ENCODE assay signal across 8 mouse cellular contexts in the genomic region with DNA sequence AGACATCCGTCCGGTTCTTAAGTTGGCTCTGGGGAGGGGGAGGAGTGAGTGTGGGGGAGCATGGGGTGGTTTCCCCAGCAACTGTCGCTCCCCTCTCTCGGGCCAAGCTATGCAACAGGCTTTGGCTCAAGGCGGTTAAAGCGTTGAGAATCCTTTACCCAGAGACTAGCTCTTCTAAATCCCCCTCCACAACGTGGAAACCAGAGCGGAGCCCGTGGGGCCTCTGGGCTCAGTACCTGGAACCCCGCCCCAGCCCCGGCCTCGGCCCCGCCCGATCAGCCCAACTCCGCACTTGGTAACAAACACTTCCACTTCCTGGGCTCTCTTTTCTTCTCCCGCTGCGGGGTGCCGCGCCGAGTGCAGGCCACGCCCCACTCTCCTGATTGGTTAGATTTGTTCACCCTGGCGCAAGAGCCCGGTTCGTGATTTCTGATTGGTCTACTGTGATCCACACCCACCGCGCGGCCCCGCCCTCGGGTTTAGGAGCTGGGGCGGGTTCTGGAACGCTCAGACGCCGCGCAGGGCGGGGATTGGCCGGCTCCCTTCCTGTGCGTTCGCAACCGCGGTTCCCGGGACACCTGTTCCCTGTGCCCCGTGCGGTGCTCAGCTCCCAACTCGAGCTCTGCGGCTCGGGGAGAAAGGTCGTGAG. TPM values are rescaled to one million over a fixed set of nuclear protein-coding genes. Genes with fewer than 3 reads are reported as not detected.
DNase-seq lines count a peak whose midpoint lies in the region; ATAC-seq lines count a peak whose summit lies in the region.

Slc9a3r1 (plus strand) TSS at position 510 of the 649 bp plus-strand sequence.

- H3K4me2 ChIP-seq in hindbrain, embryonic 12.5 days (replicated peaks) = peak within 1 kb of the TSS; percentile 61

- peak; percentile 93 for ATAC-seq in hindbrain, embryonic 12.5 days (ENCODE audit: low FRiP score)

- H3K4me1 ChIP-seq in hindbrain, embryonic 12.5 days = peaks cover 30% of the 10 kb centered on the region

- peaks cover 58% of the 10 kb centered on the region for H3K27me3 ChIP-seq in hindbrain, embryonic 12.5 days

- peak; percentile 98 for DNase-seq in NIH3T3 (ENCODE audit: low read depth)
- peak; percentile 98 for DNase-seq in cerebellum, postnatal 10 days
- DNase-seq in frontal cortex, postnatal 10 days (ENCODE audit: low spot score in 2 of 2) = peak; percentile 91 to 92
- DNase-seq in layer of hippocampus, postnatal 14 days (ENCODE audit: low spot score in 2 of 2) = peak; percentile 92 to 96
- DNase-seq in lung, postnatal 14 days = peak; percentile 98
- DNase-seq in retina, adult 2 months (ENCODE audit: low read depth, low spot score) = peak; percentile 80
- DNase-seq in thymus, postnatal 36 days = peak; percentile 100

- no peaks in the 10 kb centered on the region for H3K36me3 ChIP-seq in hindbrain, embryonic 12.5 days

- under 1% methylated on average over 47 of the region's 47 CpGs for WGBS in hindbrain, embryonic 12.5 days

- no peak within 1 kb of the TSS for H3K27ac ChIP-seq in hindbrain, embryonic 12.5 days

- H3K9me3 ChIP-seq in hindbrain, embryonic 12.5 days (replicated peaks) = no peaks in the 10 kb centered on the region

- H3K9ac ChIP-seq in hindbrain, embryonic 12.5 days = peak within 1 kb of the TSS; percentile 54

- peak within 1 kb of the TSS; percentile 46 for H3K4me3 ChIP-seq in hindbrain, embryonic 12.5 days

RNA-seq across cellular contexts. Expression of gene Slc9a3r1, which starts in this region (rescaled TPM):
- 35.7 and 42.3 TPM in 2 replicates for polyA plus RNA-seq in hindbrain, embryonic 12.5 days (2016; fragmentation: Nextera tagmentation; extraction: Ambion mirVana)
- 10 to 100 TPM; 79.3 to 82.2 TPM for total RNA-seq in layer of hippocampus, postnatal 14 days (2021)
